Mouse (Mus musculus) intestine, embryonic 14.5 days (tissue): Measurements from ENCODE around the gene Ovol2. TPM values are rescaled to one million over a fixed set of nuclear protein-coding genes. Genes with fewer than 3 reads are reported as not detected.

Source experiments
- ATAC-seq: fragments of 200-750 bp; cut with Nextera tagmentation; replicated peaks from 2 replicates; pipeline ENCODE4 v1.8.0; 2017; ENCODE audit warnings: low read depth, moderate number of reproducible peaks, moderate TSS enrichment, moderate library complexity; ENCODE audit not compliant: low FRiP score, low TSS enrichment
- DNase-seq: peaks from one replicate; pipeline ENCODE4 v3.0.0-alpha.2; 2018; ENCODE audit warnings: low spot score
- H3K27ac ChIP-seq: fragments of 300-500 bp; sonication (generic); 2 replicates; pipeline ENCODE4 v1.5.1; 2014; ENCODE audit warnings: low read depth, mild to moderate bottlenecking, control low read depth
- H3K27me3 ChIP-seq: fragments of 300-500 bp; sonication (generic); replicated peaks from 2 replicates; pipeline ENCODE4 v1.6.1; 2014; ENCODE audit warnings: low read length, control low read depth; ENCODE audit not compliant: control insufficient read depth, insufficient read depth
- H3K36me3 ChIP-seq: fragments of 300-500 bp; sonication (generic); 2 replicates; pipeline ENCODE4 v1.6.1; 2014; ENCODE audit warnings: low read length, control low read depth; ENCODE audit not compliant: control insufficient read depth, insufficient read depth
- H3K4me1 ChIP-seq: fragments of 300-500 bp; sonication (generic); replicated peaks from 2 replicates; pipeline ENCODE4 v1.6.1; 2014; ENCODE audit warnings: low read length, control low read depth, mixed read lengths; ENCODE audit not compliant: control insufficient read depth, insufficient read depth
- H3K4me2 ChIP-seq: fragments of 300-500 bp; sonication (generic); 2 replicates; pipeline ENCODE4 v1.6.1; 2014; ENCODE audit warnings: low read length
- H3K4me3 ChIP-seq: fragments of 300-500 bp; sonication (generic); 2 replicates; pipeline ENCODE4 v1.5.1; 2014; ENCODE audit warnings: low read depth, low read length, control low read depth, mixed read lengths
- H3K9ac ChIP-seq: fragments of 300-500 bp; sonication (generic); 2 replicates; pipeline ENCODE4 v1.6.1; 2014; ENCODE audit warnings: mild to moderate bottlenecking, low read length
- H3K9me3 ChIP-seq: fragments of 300-500 bp; sonication (generic); 2 replicates; pipeline ENCODE4 v1.6.1; 2016; ENCODE audit warnings: low read length, control low read depth; ENCODE audit not compliant: control insufficient read depth
- WGBS: fragments of 180-500 bp; shearing (Covaris S2); extraction: QIAGEN DNeasy Blood & Tissue Kit; methylation state at CpG from one replicate; pipeline ENCODE4 v1.1.7; 2014; 5-methylcytosine and 5-hydroxymethylcytosine counted together
- polyA plus RNA-seq: library from polyadenylated mRNA; unstranded; fragments of >200 nt; fragmentation: Nextera tagmentation; extraction: Ambion mirVana; gene quantifications from 2 replicates; pipeline ENCODE4 v1.2.1, GENCODE M21; 2014

The Ovol2 gene
- polyA plus RNA-seq, 1 experiment from 2014 or later = 0.95 TPM

GRCm38 (mm10) chr2:144268446-144269305 lies 63.3 kb downstream of the Ovol2 start:
- Histone ChIP-seq H3K36me3 (peaks cover 23% of the 10 kb centered on the region), H3K9ac (peak overlapping the region; percentile 99), H3K27ac (0 out of 2 replicates have a peak overlapping the region, but pooled peaks have one; percentile 18), H3K4me1 (peaks cover 29% of the 10 kb centered on the region), H3K4me3 (peak overlapping the region; percentile 93), H3K4me2 (peak overlapping the region; percentile 78), H3K9me3 (no peaks in the 10 kb centered on the region), H3K27me3 (no peaks in the 10 kb centered on the region)
- ATAC-seq = no peak
- no peak for DNase-seq
- whole genome bisulfite sequencing = 8% methylated on average over 6 of the region's 6 CpGs

GRCm38 (mm10) chr2:144267731-144268015 lies 64.3 kb downstream of the Ovol2 start:
- Histone ChIP-seq H3K9me3 (no peaks in the 10 kb centered on the region), H3K27ac (no peak overlapping the region), H3K9ac (peak overlapping the region; percentile 99; the same call in 1 of the 2 replicates), H3K4me2 (peak overlapping the region; percentile 78), H3K4me1 (peaks cover 28% of the 10 kb centered on the region), H3K4me3 (peak overlapping the region; percentile 93; the same call in 1 of the 2 replicates), H3K36me3 (peaks cover 27% of the 10 kb centered on the region), H3K27me3 (no peaks in the 10 kb centered on the region)
- ATAC-seq = no peak
- 30% methylated on average over 1 of the region's 1 CpGs for WGBS
- no peak for DNase-seq

GRCm38 (mm10) chr2:144267004-144267730 lies 64.8 kb downstream of the Ovol2 start:
- Histone ChIP-seq H3K27ac (no peak overlapping the region), H3K4me1 (peaks cover 28% of the 10 kb centered on the region), H3K4me2 (peak overlapping the region; percentile 78), H3K27me3 (no peaks in the 10 kb centered on the region), H3K36me3 (peaks cover 30% of the 10 kb centered on the region), H3K9me3 (no peaks in the 10 kb centered on the region), H3K9ac (peak overlapping the region; percentile 99; the same call in 1 of the 2 replicates), H3K4me3 (peak overlapping the region; percentile 93; the same call in 1 of the 2 replicates)
- ATAC-seq (no peak), DNase-seq (no peak)
- 61% methylated on average over 5 of the region's 5 CpGs for WGBS

DNA sequence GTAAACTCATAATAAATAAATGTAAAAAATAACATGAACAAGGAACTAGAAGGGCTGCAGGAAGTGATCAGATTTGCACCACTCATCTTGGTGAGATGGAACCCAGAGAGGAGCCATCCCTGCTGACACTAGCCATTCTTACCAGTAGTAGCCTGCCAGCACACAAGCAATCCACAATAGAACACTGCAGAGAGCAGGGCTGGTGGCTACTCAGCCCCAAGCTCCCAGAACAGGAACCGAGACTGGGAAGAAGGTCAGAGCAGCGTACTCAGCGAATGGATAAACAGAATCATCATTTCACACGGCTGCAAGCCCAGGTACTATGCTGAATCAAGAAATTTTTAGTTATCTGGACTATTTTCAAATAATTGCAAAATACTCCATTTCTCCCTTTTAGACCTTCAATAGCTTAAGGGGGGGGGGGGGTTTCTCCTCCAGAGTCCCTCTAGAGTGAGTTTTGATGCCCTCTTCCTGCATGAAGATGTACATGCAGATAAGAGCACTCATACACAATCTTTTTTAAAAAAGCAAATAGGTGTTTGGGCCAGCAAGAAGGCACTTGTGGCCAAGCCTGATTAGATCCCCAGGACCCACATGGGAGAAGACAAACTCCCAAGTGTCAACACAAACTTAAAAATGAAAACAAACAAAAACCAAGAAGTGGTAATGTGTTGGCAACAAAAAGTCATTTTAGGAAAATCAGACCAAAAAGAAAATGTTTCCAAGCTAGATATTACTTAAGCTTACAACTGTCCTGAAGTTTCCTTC lies 65.8 kb downstream of the Ovol2 start:
- ATAC-seq = no peak
- Histone ChIP-seq H3K36me3 (peaks cover 41% of the 10 kb centered on the region), H3K4me2 (peak overlapping the region; percentile 16), H3K27ac (no peak overlapping the region), H3K4me1 (peaks cover 23% of the 10 kb centered on the region), H3K9me3 (no peaks in the 10 kb centered on the region), H3K27me3 (no peaks in the 10 kb centered on the region), H3K4me3 (no peak overlapping the region; the same call in 1 of the 2 replicates), H3K9ac (0 out of 2 replicates have a peak overlapping the region, but pooled peaks have one; percentile 15)
- WGBS = 40% methylated on average over 4 of the region's 4 CpGs
- no peak for DNase-seq

DNA sequence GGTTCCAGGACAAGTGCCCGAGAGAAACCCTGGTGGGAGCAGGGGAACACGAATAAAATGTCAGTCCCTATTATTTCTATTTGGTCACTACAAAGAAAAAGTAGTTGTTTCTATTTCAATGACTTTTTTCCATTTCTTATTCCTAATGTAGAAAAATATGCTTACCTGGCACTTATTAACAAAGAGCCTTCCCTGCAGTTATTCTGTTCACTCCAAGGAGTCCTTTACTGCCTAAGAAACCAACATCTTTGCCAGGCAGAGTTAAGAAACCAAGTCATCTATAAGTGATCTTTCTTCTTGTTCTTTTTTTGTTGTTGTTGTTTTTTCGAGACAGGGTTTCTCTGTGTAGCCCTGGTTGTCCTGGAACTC lies 66.8 kb downstream of the Ovol2 start:
- 71% methylated on average over 3 of the region's 3 CpGs for WGBS
- ATAC-seq (no peak), DNase-seq (no peak)
- Histone ChIP-seq H3K9me3 (no peaks in the 10 kb centered on the region), H3K9ac (no peak overlapping the region), H3K27ac (no peak overlapping the region), H3K4me1 (peaks cover 23% of the 10 kb centered on the region), H3K4me3 (no peak overlapping the region), H3K27me3 (no peaks in the 10 kb centered on the region), H3K4me2 (no peak overlapping the region), H3K36me3 (peaks cover 51% of the 10 kb centered on the region)

- Histone ChIP-seq H3K27me3 (no peaks in the 10 kb centered on the region), H3K4me1 (peaks cover 23% of the 10 kb centered on the region), H3K9ac (no peak overlapping the region), H3K36me3 (peaks cover 55% of the 10 kb centered on the region), H3K27ac (no peak overlapping the region), H3K9me3 (no peaks in the 10 kb centered on the region), H3K4me3 (no peak overlapping the region), H3K4me2 (no peak overlapping the region)
- WGBS = 69% methylated on average over 5 of the region's 5 CpGs
- ATAC-seq = no peak
- DNase-seq = no peak
Measured at GRCm38 (mm10) chr2:144264398-144265119, 67.4 kb downstream of the Ovol2 start.

DNA sequence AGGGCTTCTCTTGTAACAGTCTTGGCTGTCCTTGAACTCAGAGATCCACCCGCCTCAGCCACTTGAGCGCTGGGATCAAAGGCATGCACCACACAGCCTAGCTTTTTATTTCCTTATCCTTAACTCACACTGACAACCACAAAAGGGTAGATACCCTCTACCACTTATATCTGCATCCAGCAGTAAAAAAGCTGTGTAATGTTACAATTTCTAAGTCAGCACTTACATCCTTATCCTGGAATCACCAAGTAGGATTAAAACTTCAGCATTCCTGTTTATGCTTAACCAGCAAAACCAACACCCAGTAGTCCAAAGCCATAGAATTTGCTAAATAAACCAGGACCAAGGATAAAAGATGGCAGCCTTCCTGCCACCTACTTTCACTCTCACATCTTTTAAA lies 69.1 kb downstream of the Ovol2 start:
- H3K4me2 ChIP-seq = no peak overlapping the region
- H3K9ac ChIP-seq = no peak overlapping the region
- ATAC-seq (no peak), DNase-seq (no peak)
- no peaks in the 10 kb centered on the region for H3K9me3 ChIP-seq
- peaks cover 68% of the 10 kb centered on the region for H3K36me3 ChIP-seq
- 85% methylated on average over 2 of the region's 2 CpGs for WGBS
- H3K27me3 ChIP-seq = no peaks in the 10 kb centered on the region
- H3K27ac ChIP-seq = no peak overlapping the region
- no peak overlapping the region for H3K4me3 ChIP-seq
- peaks cover 9% of the 10 kb centered on the region for H3K4me1 ChIP-seq
